Mouse (Mus musculus) E14TG2a.4 (cell line): Measurements from ENCODE around the gene Laptm4a.
A peak's percentile ranks its signal among the peaks of the same experiment; 100 is the strongest.
"Not testable (repeated sequence)": the region's sequence is repeated elsewhere in the genome, so short reads cannot be mapped to it uniquely, and the experiment has no call there.

Source experiments
- H3K27me3 ChIP-seq: 2 replicates; pipeline ENCODE4 v1.6.1; 2014; ENCODE audit warnings: low read length, control low read depth; ENCODE audit not compliant: insufficient read depth
- H3K36me3 ChIP-seq: 2 replicates; pipeline ENCODE4 v1.6.1; 2014; ENCODE audit warnings: low read length, control low read depth; ENCODE audit not compliant: insufficient read depth
- H3K4me1 ChIP-seq: replicated peaks from 2 replicates; pipeline ENCODE4 v1.6.1; 2014; ENCODE audit warnings: low read depth, low read length, control low read depth
- H3K4me3 ChIP-seq: replicated peaks from 2 replicates; pipeline ENCODE4 v1.5.1; 2014; ENCODE audit warnings: mild to moderate bottlenecking, low read length
- H3K9me3 ChIP-seq: 2 replicates; pipeline ENCODE4 v1.6.1; 2014; ENCODE audit warnings: low read length, control low read depth
- CTCF ChIP-seq: conservative IDR thresholded peaks from 2 replicates; pipeline ENCODE4 v1.5.1; 2014; ENCODE audit warnings: low read length
- NANOG ChIP-seq: IDR thresholded peaks from 2 replicates; pipeline ENCODE4 v1.6.1; 2014; ENCODE audit warnings: borderline replicate concordance, low read length, mixed read lengths
- POU5F1 ChIP-seq: IDR thresholded peaks from 2 replicates; pipeline ENCODE4 v1.6.1; 2014; ENCODE audit warnings: low read length, borderline replicate concordance

Gene Laptm4a

DNA sequence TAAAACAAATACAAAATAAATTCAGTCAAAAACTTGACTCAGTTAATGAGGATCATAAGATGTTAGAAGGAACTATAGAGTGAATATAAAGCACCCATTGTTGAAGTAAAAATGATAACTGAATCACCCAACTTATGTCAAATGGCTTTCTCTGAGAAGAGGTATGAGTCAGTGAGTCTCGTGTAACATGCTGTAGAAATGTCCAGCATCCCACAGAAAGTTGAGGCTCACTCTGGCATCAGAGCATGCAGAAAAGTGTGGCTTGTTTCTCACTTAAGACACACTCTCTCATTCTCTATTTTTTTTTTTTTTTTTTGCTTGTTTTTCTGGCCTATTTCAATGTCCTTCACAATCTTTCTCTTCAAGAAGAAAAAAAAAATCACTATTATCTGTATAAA, 469 bp upstream of the Laptm4a start:
- TF ChIP-seq NANOG = no peak
- Histone ChIP-seq H3K36me3 (peaks cover 20% of the 10 kb centered on the region), H3K4me3 (peak overlapping the region; percentile 96), H3K4me1 (peaks cover 64% of the 10 kb centered on the region), H3K9me3 (no peaks in the 10 kb centered on the region), H3K27me3 (no peaks in the 10 kb centered on the region)

DNA sequence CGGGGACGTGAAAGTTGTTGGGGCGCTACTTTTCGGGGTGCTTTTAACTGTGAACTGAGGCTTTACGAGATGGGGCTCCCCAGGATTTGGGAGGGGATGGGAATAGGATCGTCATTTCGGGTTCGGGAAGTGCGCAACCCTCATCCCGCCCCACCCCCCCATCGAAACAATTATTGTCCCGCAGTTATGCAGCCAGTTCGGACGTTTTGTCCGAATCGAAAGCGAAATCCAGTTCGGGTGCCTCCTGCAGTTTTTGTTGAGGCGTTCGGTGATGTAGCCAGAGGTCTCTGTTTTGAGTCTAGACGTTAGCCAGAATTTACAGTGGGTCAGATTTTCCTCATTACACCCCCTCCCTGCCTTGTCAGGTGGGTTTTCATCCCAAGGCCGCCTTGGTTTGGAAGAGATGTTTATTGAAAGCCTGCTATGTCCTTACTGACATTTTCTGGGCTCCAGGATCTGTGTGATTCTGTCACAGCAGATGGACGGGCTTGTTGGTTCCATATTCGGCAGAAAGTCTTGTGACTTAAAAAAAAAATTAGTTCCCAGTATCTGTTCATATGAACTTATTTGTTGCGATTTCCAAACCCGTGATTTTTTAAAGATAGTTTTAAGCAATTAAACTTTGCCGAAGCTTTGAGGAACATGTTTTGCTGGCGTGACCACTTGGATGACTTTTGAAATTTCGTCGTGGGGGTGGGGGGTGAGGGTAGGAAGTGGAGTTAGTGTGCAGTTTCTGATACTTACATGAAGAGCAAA, 1.1 kb downstream of the Laptm4a start:
- Histone ChIP-seq H3K36me3 (peaks cover 32% of the 10 kb centered on the region), H3K4me1 (peaks cover 54% of the 10 kb centered on the region), H3K4me3 (peak overlapping the region; percentile 96), H3K27me3 (no peaks in the 10 kb centered on the region), H3K9me3 (no peaks in the 10 kb centered on the region)
- no peak for TF ChIP-seq POU5F1
- no peak for TF ChIP-seq NANOG
- no peak for TF ChIP-seq CTCF

DNA sequence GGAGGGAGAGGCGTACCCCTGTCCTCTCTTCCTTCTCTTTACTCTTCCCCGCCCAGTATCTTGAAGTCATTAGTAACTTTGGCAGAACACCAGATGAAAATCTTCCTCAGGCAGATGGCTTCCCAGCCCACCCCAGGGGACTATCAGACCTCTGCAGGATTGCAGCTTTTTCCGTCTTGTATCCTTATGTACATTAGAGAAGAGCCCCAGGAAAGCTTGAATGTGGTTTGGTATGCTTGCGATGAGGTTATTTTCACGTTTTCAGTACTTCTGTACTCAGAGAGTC, 1.6 kb downstream of the Laptm4a start:
- Histone ChIP-seq H3K9me3 (no peaks in the 10 kb centered on the region), H3K4me3 (peak overlapping the region; percentile 96), H3K4me1 (peaks cover 49% of the 10 kb centered on the region), H3K27me3 (no peaks in the 10 kb centered on the region), H3K36me3 (peaks cover 35% of the 10 kb centered on the region)
- TF ChIP-seq NANOG (no peak), POU5F1 (no peak), CTCF (no peak)

DNA sequence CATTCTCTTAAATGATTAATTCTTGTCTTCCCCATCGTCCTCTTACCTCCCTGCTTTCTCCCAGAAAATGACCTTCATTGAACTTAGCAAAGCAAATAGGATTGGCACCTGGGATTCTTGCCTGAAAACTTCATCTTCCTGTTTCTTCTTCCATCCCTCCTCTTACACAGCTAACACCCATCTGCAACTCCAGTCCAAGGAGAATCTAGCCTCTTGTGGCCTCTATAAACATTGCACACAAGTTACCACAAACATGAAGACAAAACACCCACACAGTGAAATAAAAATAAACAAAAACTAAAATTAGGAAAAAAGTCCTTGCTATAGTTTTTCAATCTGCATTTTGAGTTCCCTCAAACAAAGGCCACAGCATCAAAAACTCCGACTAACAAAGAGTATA, 2.1 kb downstream of the Laptm4a start:
- Histone ChIP-seq H3K9me3 (no peaks in the 10 kb centered on the region), H3K4me3 (peak overlapping the region; percentile 96), H3K27me3 (no peaks in the 10 kb centered on the region), H3K4me1 (peaks cover 48% of the 10 kb centered on the region), H3K36me3 (peaks cover 37% of the 10 kb centered on the region)
- no peak for TF ChIP-seq CTCF
- TF ChIP-seq NANOG = no peak

DNA sequence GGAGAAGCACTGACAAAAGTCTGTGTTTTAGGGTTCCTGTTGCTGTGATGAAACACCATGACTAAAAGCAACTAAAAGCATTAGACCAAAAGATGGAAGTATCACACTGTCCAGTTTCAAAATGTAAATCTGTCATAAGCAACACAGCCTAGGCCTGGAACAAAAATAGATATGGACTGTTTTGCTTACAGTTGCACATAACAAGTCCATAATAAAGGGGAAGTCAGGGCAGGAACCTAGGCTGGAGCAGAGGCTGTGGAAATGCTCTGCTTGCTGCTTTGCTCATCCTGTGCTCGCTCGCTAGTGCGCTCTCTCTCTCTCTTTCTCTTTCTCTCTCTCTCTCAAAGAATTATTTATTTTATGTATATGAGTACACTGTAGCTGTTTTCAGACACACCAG, 6.2 kb downstream of the Laptm4a start:
- TF ChIP-seq NANOG = no peak
- TF ChIP-seq POU5F1 = no peak
- TF ChIP-seq CTCF = no peak
- Histone ChIP-seq H3K9me3 (no peaks in the 10 kb centered on the region), H3K4me3 (no peak overlapping the region), H3K36me3 (peaks cover 59% of the 10 kb centered on the region), H3K27me3 (no peaks in the 10 kb centered on the region), H3K4me1 (peaks cover 48% of the 10 kb centered on the region)

DNA sequence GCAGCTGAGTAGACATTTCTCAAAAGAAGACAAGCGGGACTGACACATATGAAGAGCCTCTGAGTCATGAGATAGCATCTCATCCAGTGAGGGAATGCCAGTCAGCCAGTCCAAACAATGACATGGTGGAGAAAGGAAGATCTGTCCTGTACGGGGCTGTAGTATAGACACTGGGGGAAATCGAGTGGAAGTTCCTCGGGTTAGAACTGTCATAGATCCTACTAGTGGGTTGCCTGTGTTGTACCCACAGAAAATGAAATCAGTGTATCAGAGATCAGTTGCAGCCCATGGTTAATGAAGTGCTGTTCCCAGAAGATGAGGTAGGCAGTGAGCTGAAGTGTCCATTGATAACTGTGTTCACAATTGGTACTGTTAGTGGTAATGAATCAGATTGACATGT, 7.3 kb downstream of the Laptm4a start:
- H3K36me3 ChIP-seq = peaks cover 65% of the 10 kb centered on the region
- no peaks in the 10 kb centered on the region for H3K9me3 ChIP-seq
- peaks cover 37% of the 10 kb centered on the region for H3K4me1 ChIP-seq
- TF ChIP-seq CTCF (no peak), POU5F1 (no peak), NANOG (no peak)
- H3K27me3 ChIP-seq = no peaks in the 10 kb centered on the region
- no peak overlapping the region for H3K4me3 ChIP-seq

DNA sequence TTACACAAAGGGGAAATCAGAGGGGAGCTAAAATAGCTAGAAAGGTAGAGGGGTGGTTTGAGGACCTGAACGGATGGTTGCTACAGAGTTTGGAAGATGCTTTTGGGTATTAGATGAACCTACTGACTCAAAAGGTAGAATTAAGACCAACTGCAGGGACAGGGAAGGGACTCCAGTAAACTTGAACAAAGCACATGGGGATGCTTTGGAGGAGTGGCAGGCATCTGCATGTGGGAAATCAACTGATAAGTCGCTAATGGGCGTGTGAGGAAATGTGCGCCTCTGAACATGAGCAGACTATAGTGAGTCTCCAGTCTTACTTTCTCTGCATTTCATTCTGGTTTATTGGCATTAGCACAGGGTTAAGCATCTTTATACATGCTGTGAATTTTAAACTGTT, 9.6 kb downstream of the Laptm4a start:
- Histone ChIP-seq H3K36me3 (peaks cover 70% of the 10 kb centered on the region), H3K9me3 (no peaks in the 10 kb centered on the region), H3K4me3 (no peak overlapping the region), H3K27me3 (no peaks in the 10 kb centered on the region), H3K4me1 (peaks cover 28% of the 10 kb centered on the region)
- TF ChIP-seq CTCF (no peak), POU5F1 (no peak), NANOG (no peak)

DNA sequence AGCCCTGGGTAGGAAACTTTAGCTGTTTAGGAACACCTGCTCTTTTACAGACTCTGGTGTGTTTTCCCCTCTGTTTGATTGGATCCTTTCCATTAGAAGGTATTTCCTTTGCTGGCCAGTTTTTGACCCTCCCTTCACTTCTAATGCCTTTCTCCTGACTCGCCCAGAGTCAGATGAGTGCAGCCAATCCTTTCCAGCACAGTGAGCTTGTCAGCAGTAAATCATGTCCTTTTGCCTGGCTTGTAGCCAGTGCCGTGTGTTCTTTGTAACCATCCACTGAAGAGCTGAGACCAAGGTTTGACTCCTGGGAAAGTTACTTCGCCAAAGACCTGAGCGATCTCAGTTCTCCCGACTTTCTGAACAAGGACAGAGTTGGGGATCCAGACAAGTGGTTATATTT, 13.9 kb downstream of the Laptm4a start:
- Histone ChIP-seq H3K4me1 (peaks cover 34% of the 10 kb centered on the region), H3K27me3 (no peaks in the 10 kb centered on the region), H3K4me3 (no peak overlapping the region), H3K36me3 (peaks cover 76% of the 10 kb centered on the region), H3K9me3 (no peaks in the 10 kb centered on the region)
- TF ChIP-seq CTCF (no peak), NANOG (no peak), POU5F1 (no peak)

DNA sequence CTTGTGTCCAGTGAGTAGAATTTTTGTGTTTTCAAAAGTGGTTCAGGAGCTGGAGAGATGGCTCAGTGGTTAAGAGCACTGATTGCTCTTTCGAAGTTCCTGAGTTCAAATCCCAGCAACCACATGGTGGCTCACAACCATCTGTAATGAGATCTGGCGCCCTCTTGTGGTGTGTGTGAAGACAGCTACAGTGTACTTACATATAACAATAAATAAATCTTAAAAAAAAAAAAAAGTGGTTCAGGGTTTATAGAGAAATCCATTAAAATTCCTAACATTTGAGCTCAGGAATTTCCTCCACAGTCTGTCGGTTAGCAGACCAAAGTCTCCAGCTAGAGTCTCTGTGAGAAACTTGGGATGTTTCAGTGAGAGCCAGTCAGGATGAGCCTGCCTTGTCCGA, 14.7 kb downstream of the Laptm4a start:
- not testable (repeated sequence) for H3K4me3 ChIP-seq, H3K9me3 ChIP-seq, H3K27me3 ChIP-seq
- H3K36me3 ChIP-seq = peaks cover 73% of the 10 kb centered on the region
- H3K4me1 ChIP-seq = peaks cover 34% of the 10 kb centered on the region
- TF ChIP-seq CTCF = peak; percentile 30
